In genomic region chr5:119563510-119564351, GRCm38 (mm10) we compare ENCODE assay signal across 8 mouse cellular contexts.
DNase-seq lines count a peak whose midpoint lies in the region; ATAC-seq lines count a peak whose summit lies in the region.

No protein-coding gene starts in this region.

- WGBS in heart, embryonic 16.5 days = 23% methylated on average over 33 of the region's 33 CpGs
- WGBS in forebrain, embryonic 14.5 days = 24% methylated on average over 33 of the region's 33 CpGs
- 7% methylated on average over 33 of the region's 33 CpGs for WGBS in limb, embryonic 15.5 days

- H3K27me3 ChIP-seq in heart, embryonic 16.5 days (ENCODE audit: control insufficient read depth, insufficient read depth, low read length) = peaks cover 7% of the 10 kb centered on the region
- H3K27me3 ChIP-seq in forebrain, embryonic 14.5 days (replicated peaks; ENCODE audit: control insufficient read depth, insufficient read depth, low read length) = no peaks in the 10 kb centered on the region
- peaks cover 26% of the 10 kb centered on the region for H3K27me3 ChIP-seq in limb, embryonic 15.5 days

- peak overlapping the region; percentile 2; the same call in 1 of the 2 replicates for H3K4me3 ChIP-seq in heart, embryonic 16.5 days (ENCODE audit: low read length)
- H3K4me3 ChIP-seq in forebrain, embryonic 14.5 days (ENCODE audit: low read depth, low read length) = no peak overlapping the region
- H3K4me3 ChIP-seq in limb, embryonic 15.5 days = peak overlapping the region; percentile 10

- intact Hi-C loops in heart, postnatal 25 days (cut with DNase I) = no loop called here

- ATAC-seq in heart, embryonic 16.5 days (replicated peaks; ENCODE audit: extremely low read depth, insufficient read depth, low FRiP score) = no peak
- ATAC-seq in forebrain, embryonic 14.5 days = no peak
- peak; percentile 56; the same call in 1 of the 2 replicates for ATAC-seq in limb, embryonic 15.5 days (ENCODE audit: insufficient number of reproducible peaks, low FRiP score, low TSS enrichment, low read depth)
- no peak for ATAC-seq in megakaryocyte, adult 5-6 weeks (ENCODE audit: poor library complexity, severe bottlenecking)

- no peak overlapping the region for H3K27ac ChIP-seq in heart, embryonic 16.5 days (ENCODE audit: low read length)
- H3K27ac ChIP-seq in forebrain, embryonic 14.5 days (ENCODE audit: low read depth, low read length) = no peak overlapping the region
- no peak overlapping the region for H3K27ac ChIP-seq in limb, embryonic 15.5 days

- no peaks in the 10 kb centered on the region for H3K36me3 ChIP-seq in heart, embryonic 16.5 days (ENCODE audit: control insufficient read depth, insufficient read depth)
- no peaks in the 10 kb centered on the region for H3K36me3 ChIP-seq in forebrain, embryonic 14.5 days (ENCODE audit: control insufficient read depth, insufficient read depth, low read length)
- H3K36me3 ChIP-seq in limb, embryonic 15.5 days = no peaks in the 10 kb centered on the region

- H3K4me2 ChIP-seq in heart, embryonic 16.5 days (ENCODE audit: low read depth, low read length) = peak overlapping the region; percentile 11; the same call in 1 of the 2 replicates
- peak overlapping the region; percentile 20; the same call in 1 of the 2 replicates for H3K4me2 ChIP-seq in forebrain, embryonic 14.5 days (ENCODE audit: low read length)
- peak overlapping the region; percentile 33 for H3K4me2 ChIP-seq in limb, embryonic 15.5 days

- peaks cover 2% of the 10 kb centered on the region; the same call in 1 of the 2 replicates for H3K4me1 ChIP-seq in heart, embryonic 16.5 days (ENCODE audit: control insufficient read depth, insufficient read depth, low read length)
- H3K4me1 ChIP-seq in forebrain, embryonic 14.5 days (ENCODE audit: control insufficient read depth, insufficient read depth, low read length) = 0 out of 2 replicates have a peak, but pooled peaks cover 3% of the 10 kb centered on the region
- H3K4me1 ChIP-seq in limb, embryonic 15.5 days = peaks cover 12% of the 10 kb centered on the region

- no peak for DNase-seq in heart, postnatal 25 days (ENCODE audit: low spot score)
- peak; percentile 81 for DNase-seq in Muller cell, postnatal 12 days (ENCODE audit: inconsistent ontology term)
- DNase-seq in forebrain, embryonic 14.5 days (ENCODE audit: low spot score) = peak; percentile 41
- no peak for DNase-seq in adrenal gland, postnatal 36 days
- no peak for DNase-seq in thymus, postnatal 0 days (ENCODE audit: low spot score)

- H3K9me3 ChIP-seq in heart, embryonic 16.5 days (replicated peaks; ENCODE audit: control insufficient read depth, low read length) = peaks cover 2% of the 10 kb centered on the region; the same call in 1 of the 2 replicates
- H3K9me3 ChIP-seq in forebrain, embryonic 14.5 days (replicated peaks; ENCODE audit: control insufficient read depth, low read length) = no peaks in the 10 kb centered on the region
- no peaks in the 10 kb centered on the region for H3K9me3 ChIP-seq in limb, embryonic 15.5 days

- H3K9ac ChIP-seq in heart, embryonic 16.5 days (ENCODE audit: low read length) = no peak overlapping the region
- peak overlapping the region; percentile 29; the same call in 1 of the 2 replicates for H3K9ac ChIP-seq in forebrain, embryonic 14.5 days (ENCODE audit: low read length)
- H3K9ac ChIP-seq in limb, embryonic 15.5 days = no peak overlapping the region

Comparison
In these comparisons a context has a peak if more than half of its experiments do, and no peak if none do; other contexts are left out.
1. DNase-seq: peak in Muller cell, postnatal 12 days (single experiment) and forebrain, embryonic 14.5 days (single experiment); none in heart, postnatal 25 days (single experiment), adrenal gland, postnatal 36 days (0 of 2) and thymus, postnatal 0 days (single experiment).
2. Peak in every context shown above with its lines, with median percentiles within 50 percentile points of each other: H3K4me2 ChIP-seq.